Mouse (Mus musculus) fibroblast of lung, adult 2 months (primary cell): Measurements from ENCODE around the gene Rnf123.

Experiments
- DNase-seq: peaks from one replicate; pipeline ENCODE4 v3.0.0-alpha.2; 2011; ENCODE audit warnings: low read depth

Rnf123 gene

GRCm38 (mm10) chr9:108062142-108062541 lies 21.0 kb downstream of the Rnf123 start:
- no peak for DNase-seq

GRCm38 (mm10) chr9:108058291-108058690 lies 24.9 kb downstream of the Rnf123 start:
- DNase-seq = no peak

- no peak for DNase-seq
These were observed 25.9 kb downstream of the Rnf123 start for GRCm38 (mm10) chr9:108057262-108057562.

- no peak for DNase-seq
These were observed 26.5 kb downstream of the Rnf123 start for GRCm38 (mm10) chr9:108056361-108057261.

- DNase-seq = no peak
These were observed 27.4 kb downstream of the Rnf123 start for GRCm38 (mm10) chr9:108055661-108056237.

- no peak for DNase-seq
These were observed 28.1 kb downstream of the Rnf123 start for GRCm38 (mm10) chr9:108055061-108055460.

- no peak for DNase-seq
These were observed 28.7 kb downstream of the Rnf123 start for GRCm38 (mm10) chr9:108054331-108055040.

- no peak for DNase-seq
These were observed 29.4 kb downstream of the Rnf123 start for GRCm38 (mm10) chr9:108053665-108054225.

- peak; percentile 93 for DNase-seq
These were observed 30.1 kb downstream of the Rnf123 start, which contains the start of gene Amigo3 for GRCm38 (mm10) chr9:108052885-108053664. Gene Amigo3 (plus strand): TSS chr9:108053159.

- no peak for DNase-seq
These were observed 30.7 kb downstream of the Rnf123 start for GRCm38 (mm10) chr9:108052411-108052810.

- DNase-seq = no peak
These were observed 31.3 kb downstream of the Rnf123 start for GRCm38 (mm10) chr9:108051931-108052220.

GRCm38 (mm10) chr9:108051184-108051930 lies 31.8 kb downstream of the Rnf123 start:
- DNase-seq = no peak

GRCm38 (mm10) chr9:108049561-108050251 lies 33.4 kb downstream of the Rnf123 start:
- no peak for DNase-seq

- DNase-seq = peak; percentile 95
These were observed 34.1 kb downstream of the Rnf123 start, which contains the start of gene Gmppb for GRCm38 (mm10) chr9:108049016-108049455. Gene Gmppb (plus strand): TSS chr9:108049242.

GRCm38 (mm10) chr9:108048566-108048955 lies 34.6 kb downstream of the Rnf123 start:
- DNase-seq = no peak

- DNase-seq = no peak
These were observed 35.3 kb downstream of the Rnf123 start for GRCm38 (mm10) chr9:108047601-108048565.

- DNase-seq = no peak
These were observed 36.6 kb downstream of the Rnf123 start for GRCm38 (mm10) chr9:108046582-108046981.

GRCm38 (mm10) chr9:108044751-108045492 lies 38.2 kb downstream of the Rnf123 start:
- no peak for DNase-seq
